Mouse (Mus musculus) cerebellum, adult 2 months (tissue): ENCODE results near the gene Serpinb9b.

Source experiments
- CTCF ChIP-seq: fragments of 200-500 bp; IDR thresholded peaks from 2 replicates; pipeline ENCODE4 v1.5.1; 2011; ENCODE audit warnings: low read depth, mild to moderate bottlenecking, control low read depth, low read length, moderate library complexity, borderline replicate concordance; ENCODE audit not compliant: insufficient read depth
- POLR2A ChIP-seq: fragments of 200-500 bp; IDR thresholded peaks from 2 replicates; pipeline ENCODE4 v1.6.1; 2011; ENCODE audit warnings: low read length, control low read depth, borderline replicate concordance; ENCODE audit not compliant: insufficient read depth

- TF ChIP-seq POLR2A (no peak), CTCF (no peak)
Measured at GRCm38 (mm10) chr13:33027244-33027643, at the start of gene Serpinb9b.
